Mouse (Mus musculus): ENCODE measurements at regions not wholly inside any gene's neighbourhood (a gene's known extent, or its start where the extent isn't known, plus 50 kb on each side); places are given as distances from the start of the nearest gene placed in this dataset.
A peak's percentile ranks its signal among the peaks of the same experiment; 100 is the strongest.

- ChIA-PET CTCF (no interaction called here), POLR2A (no interaction called here)
- TF ChIP-seq CTCF (IDR thresholded peaks at IDR 0.05), result no peak
- in situ Hi-C loops (cut with MboI; ENCODE audit: low pct_unique_long_range_greater_than_20kb), result no loop called here
- no peak for ATAC-seq
- peaks cover 14% of the 10 kb centered on the region for H3K27me3 ChIP-seq
- no peak for DNase-seq (ENCODE audit: low read depth, low spot score)
These were observed 225.4 kb upstream of the Rps6ka3 start for GRCm38 (mm10) chrX:158984721-158985120.

DNA sequence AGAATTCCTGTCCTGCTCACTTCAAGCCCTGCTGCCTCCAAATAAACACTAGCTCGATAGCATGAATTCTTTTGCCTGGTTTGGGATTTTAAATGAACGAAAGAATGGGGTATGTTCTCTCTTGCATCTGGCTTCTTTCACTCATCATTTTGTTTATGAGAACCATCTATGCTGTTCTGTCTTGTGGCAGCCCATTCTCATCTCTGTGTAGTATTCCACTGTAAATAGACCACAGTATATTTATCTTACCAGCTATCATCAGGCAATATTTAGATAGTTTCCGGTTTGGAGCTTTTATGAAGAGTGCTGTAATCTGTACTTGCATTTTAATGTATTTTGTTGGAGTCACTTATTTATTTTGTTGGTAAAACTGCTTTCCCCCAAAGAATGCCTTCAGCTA lies 222.4 kb upstream of the Rps6ka3 start:
- no peak for ATAC-seq
- TF ChIP-seq CTCF (IDR thresholded peaks at IDR 0.05), result no peak
- POLR2A ChIA-PET, result no interaction called here
- peaks cover 23% of the 10 kb centered on the region for H3K27me3 ChIP-seq
- in situ Hi-C loops (cut with MboI; ENCODE audit: low pct_unique_long_range_greater_than_20kb), result no loop called here
- CTCF ChIA-PET, result no interaction called here
- DNase-seq (ENCODE audit: low read depth, low spot score), result no peak

GRCm38 (mm10) chrX:159018955-159019354 lies 191.2 kb upstream of the Rps6ka3 start:
- in situ Hi-C loops (cut with MboI; ENCODE audit: low pct_unique_long_range_greater_than_20kb), result no loop called here
- DNase-seq (ENCODE audit: low read depth, low spot score) (no peak), ATAC-seq (no peak)
- ChIA-PET POLR2A (no interaction called here), CTCF (interaction anchor here (0.7 to 1.0 kb wide), 2 partner anchors 9 to 23 kb away, joined by 3 to 4 read pairs; no protein-coding TSS in a partner anchor)
- TF ChIP-seq CTCF (IDR thresholded peaks at IDR 0.05), result no peak
- H3K27me3 ChIP-seq, result peaks cover 10% of the 10 kb centered on the region

DNA sequence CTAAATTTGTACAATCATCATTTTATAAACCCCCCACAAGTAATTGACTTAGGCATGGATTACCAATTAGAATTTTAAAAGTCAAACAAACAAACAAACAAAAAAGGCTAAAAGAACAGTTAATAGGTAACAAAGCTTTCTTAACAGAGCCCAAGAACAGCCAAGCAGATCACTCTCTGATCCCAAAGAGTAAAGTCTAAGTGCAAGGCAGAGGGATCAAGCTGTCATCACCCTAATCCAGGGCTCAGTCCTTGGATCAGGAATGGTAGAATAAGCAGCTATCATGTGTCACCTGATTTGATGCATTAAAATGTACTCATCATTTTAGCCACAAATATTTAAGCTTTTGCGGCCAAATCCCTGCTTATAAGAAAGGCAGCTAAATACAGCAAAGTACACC lies 183.8 kb upstream of the Rps6ka3 start:
- in situ Hi-C loops (cut with MboI; ENCODE audit: low pct_unique_long_range_greater_than_20kb), result no loop called here
- ATAC-seq (no peak), DNase-seq (ENCODE audit: low read depth, low spot score) (no peak)
- H3K27me3 ChIP-seq, result peaks cover 4% of the 10 kb centered on the region
- ChIA-PET POLR2A (no interaction called here), CTCF (no interaction called here)
- TF ChIP-seq CTCF (IDR thresholded peaks at IDR 0.05), result no peak

DNA sequence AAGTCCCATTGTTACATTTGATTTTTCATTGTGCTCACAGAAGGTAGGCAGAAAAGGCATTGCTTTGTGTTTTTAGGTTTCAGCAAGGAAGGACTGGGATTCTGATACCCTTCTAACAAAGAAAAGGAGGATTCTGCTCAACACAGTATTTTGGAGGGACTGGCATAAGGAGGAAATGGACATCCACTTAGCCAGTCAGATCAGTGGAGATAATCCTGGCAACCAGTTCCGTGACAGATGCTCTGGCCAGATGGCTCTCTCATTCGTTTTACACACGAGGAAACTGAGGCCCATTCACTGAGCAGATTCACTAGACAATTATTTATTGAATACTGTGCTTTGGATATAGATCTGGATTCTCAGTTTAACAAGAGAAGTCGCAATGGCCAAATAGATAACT lies 178.2 kb upstream of the Rps6ka3 start:
- H3K27me3 ChIP-seq, result peaks cover 4% of the 10 kb centered on the region
- POLR2A ChIA-PET, result no interaction called here
- no peak for ATAC-seq
- in situ Hi-C loops (cut with MboI; ENCODE audit: low pct_unique_long_range_greater_than_20kb), result no loop called here
- no peak for TF ChIP-seq CTCF (IDR thresholded peaks at IDR 0.05)
- no peak for DNase-seq (ENCODE audit: low read depth, low spot score)
- CTCF ChIA-PET, result no interaction called here

DNA sequence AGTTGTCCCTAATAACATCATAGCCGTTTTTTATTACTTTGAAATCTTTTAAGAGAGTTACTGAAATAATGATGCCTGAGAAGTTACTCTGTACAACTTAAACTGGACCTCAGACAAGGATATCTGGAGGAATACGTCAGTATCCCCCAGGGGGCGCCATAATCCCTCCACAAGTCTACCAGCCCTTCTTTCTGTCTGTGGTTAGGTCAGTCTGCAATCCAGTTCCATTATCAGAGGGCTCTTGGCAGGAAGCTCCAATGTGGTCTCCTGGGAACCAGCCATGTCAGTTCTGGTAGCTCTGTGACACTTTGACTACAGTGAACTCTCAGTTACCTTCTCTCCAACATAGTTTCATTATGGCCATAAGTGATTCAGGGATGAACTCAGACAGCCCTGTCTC lies 166.7 kb upstream of the Rps6ka3 start:
- H3K27me3 ChIP-seq, result peaks cover 28% of the 10 kb centered on the region
- in situ Hi-C loops (cut with MboI; ENCODE audit: low pct_unique_long_range_greater_than_20kb), result loop anchor here (10.0 kb wide), 2 partner anchors 221 to 281 kb away; no protein-coding TSS in a partner anchor
- peak; percentile 57 for TF ChIP-seq CTCF (IDR thresholded peaks at IDR 0.05)
- DNase-seq (ENCODE audit: low read depth, low spot score) (no peak), ATAC-seq (no peak)
- CTCF ChIA-PET, result interaction anchor here (1.4 kb wide), 1 partner anchor 273 kb away, joined by 3 read pairs; no protein-coding TSS in a partner anchor
- POLR2A ChIA-PET, result no interaction called here

DNA sequence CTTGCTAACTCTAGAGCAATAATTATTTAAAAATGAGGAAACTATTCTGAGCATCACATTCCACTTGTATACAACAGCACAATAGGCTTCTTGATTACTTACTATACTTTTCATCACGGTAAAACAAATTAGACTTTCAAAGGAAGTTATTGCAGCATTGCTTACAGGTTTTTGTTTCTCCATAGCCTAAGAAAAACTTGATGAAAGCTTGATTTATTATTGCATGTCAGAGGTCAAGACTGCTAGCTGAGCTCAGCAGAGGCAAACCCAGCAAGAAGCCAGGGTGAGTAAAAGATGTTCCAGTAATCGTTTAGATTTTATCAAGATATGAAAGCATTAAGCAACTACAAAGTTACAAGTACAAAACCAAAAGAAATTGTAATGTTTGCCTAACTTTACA lies 162.2 kb upstream of the Rps6ka3 start:
- ChIA-PET CTCF (no interaction called here), POLR2A (interaction anchor here (0.6 kb wide), 1 partner anchor 254 kb away, joined by 3 read pairs; no protein-coding TSS in a partner anchor)
- TF ChIP-seq CTCF (IDR thresholded peaks at IDR 0.05), result no peak
- in situ Hi-C loops (cut with MboI; ENCODE audit: low pct_unique_long_range_greater_than_20kb), result loop anchor here (10.0 kb wide), 2 partner anchors 217 to 277 kb away; no protein-coding TSS in a partner anchor
- DNase-seq (ENCODE audit: low read depth, low spot score) (no peak), ATAC-seq (no peak)
- peaks cover 25% of the 10 kb centered on the region for H3K27me3 ChIP-seq

DNA sequence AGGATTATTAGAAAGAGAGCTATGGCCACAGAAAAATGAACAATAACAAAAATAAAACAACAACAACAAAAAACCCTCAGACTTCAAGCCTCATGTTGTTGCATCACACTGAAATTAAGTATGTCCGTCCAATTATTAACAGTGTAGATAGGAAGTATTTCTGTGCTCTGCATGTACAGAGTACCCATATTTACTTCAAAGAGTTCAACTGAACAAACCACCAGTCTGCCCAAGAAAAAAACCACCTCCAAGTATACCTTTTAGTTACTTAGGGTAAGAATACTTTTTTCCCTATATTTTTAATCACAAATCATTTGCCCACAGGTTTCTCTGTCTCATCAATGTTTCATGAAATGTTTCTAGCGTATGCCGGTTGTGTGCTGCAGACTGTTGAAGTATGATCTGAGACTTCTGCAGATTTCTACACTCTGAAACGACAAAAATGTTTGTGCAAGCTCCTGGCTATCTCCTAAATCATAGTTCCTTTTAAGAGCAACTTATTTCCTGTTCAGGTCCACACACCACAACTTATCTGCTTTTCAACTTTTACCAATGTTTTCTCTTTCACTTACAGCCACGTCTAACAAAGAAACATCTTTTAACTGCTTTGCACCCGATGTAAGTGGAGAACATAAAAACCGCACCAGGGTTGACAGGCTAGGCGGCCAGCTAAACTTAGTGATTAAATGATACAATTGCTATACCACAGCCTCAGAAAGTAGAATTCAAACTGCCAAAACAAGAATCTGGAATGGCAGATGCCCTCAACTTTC lies 154.2 kb upstream of the Rps6ka3 start:
- CTCF ChIA-PET, result no interaction called here
- no peak for ATAC-seq
- peaks cover 27% of the 10 kb centered on the region for H3K27me3 ChIP-seq
- no peak for DNase-seq (ENCODE audit: low read depth, low spot score)
- POLR2A ChIA-PET, result no interaction called here
- in situ Hi-C loops (cut with MboI; ENCODE audit: low pct_unique_long_range_greater_than_20kb), result no loop called here
- no peak for TF ChIP-seq CTCF (IDR thresholded peaks at IDR 0.05)

GRCm38 (mm10) chrX:159056462-159056805 lies 153.7 kb upstream of the Rps6ka3 start:
- POLR2A ChIA-PET, result no interaction called here
- no peak for TF ChIP-seq CTCF (IDR thresholded peaks at IDR 0.05)
- DNase-seq (ENCODE audit: low read depth, low spot score) (no peak), ATAC-seq (no peak)
- in situ Hi-C loops (cut with MboI; ENCODE audit: low pct_unique_long_range_greater_than_20kb), result no loop called here
- CTCF ChIA-PET, result interaction anchor here (1.2 kb wide), 1 partner anchor 212 kb away, joined by 3 read pairs; no protein-coding TSS in a partner anchor
- peaks cover 27% of the 10 kb centered on the region for H3K27me3 ChIP-seq

- ChIA-PET POLR2A (no interaction called here), CTCF (no interaction called here)
- in situ Hi-C loops (cut with MboI; ENCODE audit: low pct_unique_long_range_greater_than_20kb), result no loop called here
These were observed 151.2 kb upstream of the Rps6ka3 start for GRCm38 (mm10) chrX:159058931-159059330.

GRCm38 (mm10) chrX:159061322-159061721 lies 148.8 kb upstream of the Rps6ka3 start:
- ChIA-PET CTCF (no interaction called here), POLR2A (no interaction called here)
- ATAC-seq (no peak), DNase-seq (ENCODE audit: low read depth, low spot score) (no peak)
- peaks cover 32% of the 10 kb centered on the region for H3K27me3 ChIP-seq
- in situ Hi-C loops (cut with MboI; ENCODE audit: low pct_unique_long_range_greater_than_20kb), result no loop called here
- no peak for TF ChIP-seq CTCF (IDR thresholded peaks at IDR 0.05)

More at GRCm38 (mm10) chrX:159058931-159059330, 151.2 kb upstream of the Rps6ka3 start:
- DNase-seq (ENCODE audit: low read depth, low spot score) (no peak), ATAC-seq (no peak)
- no peak for TF ChIP-seq CTCF (IDR thresholded peaks at IDR 0.05)
- peaks cover 34% of the 10 kb centered on the region for H3K27me3 ChIP-seq

DNA sequence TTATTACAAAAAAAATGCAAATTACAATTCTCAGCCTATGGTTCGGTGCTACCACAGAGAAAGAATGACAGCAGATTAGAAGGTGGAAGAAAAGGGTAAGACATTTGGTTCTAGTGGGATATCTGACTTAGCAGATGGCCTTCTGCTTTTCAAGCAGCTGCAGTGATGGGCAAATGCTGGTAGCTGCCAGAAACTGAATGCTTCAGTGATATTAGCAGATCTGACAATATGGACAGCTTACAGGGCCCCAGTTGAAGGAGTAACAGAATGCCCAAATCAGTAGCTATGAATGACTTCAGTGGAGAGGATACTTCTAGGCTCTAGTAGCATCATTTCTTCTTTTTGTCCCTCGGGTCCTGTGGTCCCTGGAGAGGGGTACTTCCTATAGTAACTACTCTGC lies 143.9 kb upstream of the Rps6ka3 start:
- in situ Hi-C loops (cut with MboI; ENCODE audit: low pct_unique_long_range_greater_than_20kb), result no loop called here
- CTCF ChIA-PET, result no interaction called here
- no peak for ATAC-seq
- peaks cover 18% of the 10 kb centered on the region for H3K27me3 ChIP-seq
- no peak for DNase-seq (ENCODE audit: low read depth, low spot score)
- TF ChIP-seq CTCF (IDR thresholded peaks at IDR 0.05), result no peak
- POLR2A ChIA-PET, result no interaction called here
